Mouse (Mus musculus): Measurements from ENCODE around the gene Nudt6. TPM values are rescaled to one million over a fixed set of nuclear protein-coding genes. Genes with fewer than 3 reads are reported as not detected.

Nudt6 gene
- polyA plus RNA-seq (2015; fragmentation: Nextera tagmentation; extraction: Ambion mirVana): 5.2 and 5.6 TPM in 2 replicates

- Histone ChIP-seq H3K36me3 (peaks cover 11% of the 10 kb centered on the region), H3K4me2 (peak within 1 kb of the TSS; percentile 79), H3K4me1 (peaks cover 19% of the 10 kb centered on the region), H3K27me3 (no peaks in the 10 kb centered on the region), H3K4me3 (replicated peaks) (peak within 1 kb of the TSS; percentile 89), H3K27ac (peak within 1 kb of the TSS; percentile 97), H3K9me3 (replicated peaks) (no peaks in the 10 kb centered on the region), H3K9ac (peak within 1 kb of the TSS; percentile 82)
- under 1% methylated on average over 49 of the region's 50 CpGs for WGBS
- peak; percentile 89 for ATAC-seq (replicated peaks; ENCODE audit: low FRiP score)
These were observed at the start of gene Nudt6 for GRCm38 (mm10) chr3:37420072-37420471. Gene Nudt6, minus strand, starts transcription at chr3:37420211.

- WGBS: 90% methylated on average over 4 of the region's 4 CpGs
- no peaks in the 10 kb centered on the region for H3K9me3 ChIP-seq (replicated peaks)
- no peak for ATAC-seq (replicated peaks; ENCODE audit: low FRiP score)
These were observed 49.3 kb upstream of the Nudt6 start for GRCm38 (mm10) chr3:37469353-37469752.

GRCm38 (mm10) chr3:37468170-37468569, 48.2 kb upstream of the Nudt6 start:
- H3K9me3 ChIP-seq (replicated peaks): no peaks in the 10 kb centered on the region
- H3K4me3 ChIP-seq (replicated peaks): no peak overlapping the region
- no peak overlapping the region for H3K27ac ChIP-seq
- peaks cover 13% of the 10 kb centered on the region for H3K36me3 ChIP-seq
- no peak overlapping the region for H3K9ac ChIP-seq
- 83% methylated on average over 2 of the region's 2 CpGs for WGBS
- ATAC-seq (replicated peaks; ENCODE audit: low FRiP score): no peak
- H3K4me2 ChIP-seq: no peak overlapping the region
- no peaks in the 10 kb centered on the region for H3K27me3 ChIP-seq
- H3K4me1 ChIP-seq: 0 out of 2 replicates have a peak, but pooled peaks cover 3% of the 10 kb centered on the region

More at GRCm38 (mm10) chr3:37469353-37469752, 49.3 kb upstream of the Nudt6 start:
- Histone ChIP-seq H3K4me2 (no peak overlapping the region), H3K4me1 (0 out of 2 replicates have a peak, but pooled peaks cover 3% of the 10 kb centered on the region), H3K4me3 (replicated peaks) (no peak overlapping the region), H3K27me3 (no peaks in the 10 kb centered on the region), H3K9ac (no peak overlapping the region), H3K27ac (no peak overlapping the region), H3K36me3 (peaks cover 13% of the 10 kb centered on the region)

- Histone ChIP-seq H3K27ac (no peak overlapping the region), H3K9ac (no peak overlapping the region), H3K27me3 (no peaks in the 10 kb centered on the region), H3K9me3 (replicated peaks) (no peaks in the 10 kb centered on the region), H3K4me1 (no peaks in the 10 kb centered on the region), H3K36me3 (peaks cover 18% of the 10 kb centered on the region), H3K4me2 (no peak overlapping the region), H3K4me3 (replicated peaks) (no peak overlapping the region)
- ATAC-seq (replicated peaks; ENCODE audit: low FRiP score): no peak
- 80% methylated on average over 1 of the region's 1 CpGs for WGBS
These were observed 36.0 kb upstream of the Nudt6 start for GRCm38 (mm10) chr3:37455992-37456391.

GRCm38 (mm10) chr3:37443409-37443808, 23.4 kb upstream of the Nudt6 start:
- H3K9ac ChIP-seq: no peak overlapping the region
- no peak overlapping the region for H3K4me3 ChIP-seq (replicated peaks)
- H3K9me3 ChIP-seq (replicated peaks): no peaks in the 10 kb centered on the region
- no peak overlapping the region for H3K4me2 ChIP-seq
- no peaks in the 10 kb centered on the region for H3K27me3 ChIP-seq
- no peaks in the 10 kb centered on the region for H3K4me1 ChIP-seq
- ATAC-seq (replicated peaks; ENCODE audit: low FRiP score): no peak
- H3K27ac ChIP-seq: no peak overlapping the region
- WGBS: 83% methylated on average over 2 of the region's 2 CpGs
- H3K36me3 ChIP-seq: peaks cover 25% of the 10 kb centered on the region

- Histone ChIP-seq H3K36me3 (peaks cover 36% of the 10 kb centered on the region), H3K9ac (no peak overlapping the region), H3K9me3 (replicated peaks) (no peaks in the 10 kb centered on the region), H3K4me3 (replicated peaks) (no peak overlapping the region), H3K27me3 (no peaks in the 10 kb centered on the region), H3K4me2 (no peak overlapping the region), H3K27ac (no peak overlapping the region), H3K4me1 (no peaks in the 10 kb centered on the region)
- no peak for ATAC-seq (replicated peaks; ENCODE audit: low FRiP score)
- 75% methylated on average over 1 of the region's 1 CpGs for WGBS
These were observed 19.8 kb upstream of the Nudt6 start for GRCm38 (mm10) chr3:37439770-37440169.

- ATAC-seq (replicated peaks; ENCODE audit: low FRiP score): no peak
- Histone ChIP-seq H3K4me1 (no peaks in the 10 kb centered on the region), H3K9ac (no peak overlapping the region), H3K27ac (no peak overlapping the region), H3K4me3 (replicated peaks) (no peak overlapping the region), H3K36me3 (peaks cover 60% of the 10 kb centered on the region), H3K27me3 (no peaks in the 10 kb centered on the region), H3K9me3 (replicated peaks) (no peaks in the 10 kb centered on the region), H3K4me2 (no peak overlapping the region)
These were observed 10.3 kb upstream of the Nudt6 start for GRCm38 (mm10) chr3:37430359-37430758.

- Histone ChIP-seq H3K9me3 (replicated peaks) (no peaks in the 10 kb centered on the region), H3K4me2 (no peak overlapping the region), H3K4me3 (replicated peaks) (no peak overlapping the region), H3K4me1 (peaks cover 7% of the 10 kb centered on the region), H3K36me3 (peaks cover 45% of the 10 kb centered on the region), H3K27ac (no peak overlapping the region), H3K27me3 (no peaks in the 10 kb centered on the region), H3K9ac (no peak overlapping the region)
- no peak for ATAC-seq (replicated peaks; ENCODE audit: low FRiP score)
- 93% methylated on average over 3 of the region's 3 CpGs for WGBS
These were observed 6.1 kb upstream of the Nudt6 start for GRCm38 (mm10) chr3:37426069-37426468.

- ATAC-seq (replicated peaks; ENCODE audit: low FRiP score): no peak
- Histone ChIP-seq H3K9me3 (replicated peaks) (no peaks in the 10 kb centered on the region), H3K4me2 (peak overlapping the region; percentile 68), H3K4me1 (peaks cover 19% of the 10 kb centered on the region), H3K4me3 (replicated peaks) (peak overlapping the region; percentile 89), H3K27ac (peak overlapping the region; percentile 94), H3K36me3 (peaks cover 20% of the 10 kb centered on the region), H3K9ac (peak overlapping the region; percentile 76), H3K27me3 (no peaks in the 10 kb centered on the region)
- WGBS: 16% methylated on average over 3 of the region's 3 CpGs
These were observed 1.2 kb upstream of the Nudt6 start for GRCm38 (mm10) chr3:37421179-37421578.

GRCm38 (mm10) chr3:37420641-37421040, 630 bp upstream of the Nudt6 start:
- peak overlapping the region; percentile 68 for H3K4me2 ChIP-seq
- under 1% methylated on average over 24 of the region's 24 CpGs for WGBS
- peak overlapping the region; percentile 94 for H3K27ac ChIP-seq
- peaks cover 17% of the 10 kb centered on the region for H3K36me3 ChIP-seq
- peak; percentile 0; the same call in 1 of the 2 replicates for ATAC-seq (replicated peaks; ENCODE audit: low FRiP score)
- H3K4me1 ChIP-seq: peaks cover 19% of the 10 kb centered on the region
- H3K27me3 ChIP-seq: no peaks in the 10 kb centered on the region
- no peaks in the 10 kb centered on the region for H3K9me3 ChIP-seq (replicated peaks)
- H3K4me3 ChIP-seq (replicated peaks): peak overlapping the region; percentile 89
- peak overlapping the region; percentile 76 for H3K9ac ChIP-seq

- H3K4me3 ChIP-seq (replicated peaks): peak within 1 kb of the TSS; percentile 89
- H3K27me3 ChIP-seq: no peaks in the 10 kb centered on the region
- H3K9me3 ChIP-seq (replicated peaks): no peaks in the 10 kb centered on the region
- peak within 1 kb of the TSS; percentile 97 for H3K27ac ChIP-seq
- WGBS: 1% methylated on average over 45 of the region's 50 CpGs
- H3K4me1 ChIP-seq: peaks cover 19% of the 10 kb centered on the region
- H3K9ac ChIP-seq: peak within 1 kb of the TSS; percentile 82
- ATAC-seq (replicated peaks; ENCODE audit: low FRiP score): peak; percentile 96
- H3K36me3 ChIP-seq: peaks cover 6% of the 10 kb centered on the region
- H3K4me2 ChIP-seq: peak within 1 kb of the TSS; percentile 79
These were observed 486 bp downstream of the Nudt6 start, which contains the start of gene Spata5 for GRCm38 (mm10) chr3:37419458-37419991. Gene Spata5, plus strand, starts transcription at chr3:37419896.

GRCm38 (mm10) chr3:37418961-37419457, 1.0 kb downstream of the Nudt6 start:
- Histone ChIP-seq H3K27ac (peak overlapping the region; percentile 97), H3K4me2 (peak overlapping the region; percentile 79), H3K9me3 (replicated peaks) (no peaks in the 10 kb centered on the region), H3K27me3 (no peaks in the 10 kb centered on the region), H3K4me3 (replicated peaks) (peak overlapping the region; percentile 89), H3K36me3 (0 out of 2 replicates have a peak, but pooled peaks cover 4% of the 10 kb centered on the region), H3K9ac (peak overlapping the region; percentile 82), H3K4me1 (peaks cover 19% of the 10 kb centered on the region)
- no peak; the same call in 1 of the 2 replicates for ATAC-seq (replicated peaks; ENCODE audit: low FRiP score)
- whole genome bisulfite sequencing: 0% methylated on average over 30 of the region's 30 CpGs
